Mouse (Mus musculus): ENCODE results near the gene Shisal1. TPM values are rescaled to one million over a fixed set of nuclear protein-coding genes. Genes with fewer than 3 reads are reported as not detected.
A peak's percentile ranks its signal among the peaks of the same experiment; 100 is the strongest.

The Shisal1 gene
- 1 to 10 TPM; 2.2 to 2.3 TPM for total RNA-seq (2021)

- intact Hi-C loops (cut with DNase I): no loop called here
- DNase-seq: no peak
Measured at GRCm38 (mm10) chr15:84446997-84447396, at the start of gene Shisal1. Gene Shisal1, minus strand, starts transcription at chr15:84447097.

DNA sequence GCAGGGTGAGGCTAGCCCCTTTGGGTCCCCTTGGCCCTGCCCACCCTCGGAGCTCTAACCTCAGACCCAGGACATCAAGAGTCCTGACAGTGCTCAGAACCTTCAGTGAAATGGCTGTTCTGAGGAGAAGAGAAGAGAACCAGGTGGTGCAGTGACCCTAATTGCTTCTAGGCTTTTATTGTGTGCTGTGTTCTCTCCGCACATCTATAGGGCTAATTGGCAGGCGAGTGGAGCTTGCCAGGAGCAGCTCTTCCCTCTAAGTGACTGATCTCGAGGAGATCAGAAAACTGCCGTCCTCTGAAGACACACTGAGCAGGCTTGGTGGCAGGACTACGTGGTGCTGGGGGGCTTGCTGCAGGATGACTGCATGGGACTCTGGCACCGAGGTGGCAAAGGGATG, 43.6 kb upstream of the Shisal1 start:
- no peak for DNase-seq
- intact Hi-C loops (cut with DNase I): no loop called here

DNA sequence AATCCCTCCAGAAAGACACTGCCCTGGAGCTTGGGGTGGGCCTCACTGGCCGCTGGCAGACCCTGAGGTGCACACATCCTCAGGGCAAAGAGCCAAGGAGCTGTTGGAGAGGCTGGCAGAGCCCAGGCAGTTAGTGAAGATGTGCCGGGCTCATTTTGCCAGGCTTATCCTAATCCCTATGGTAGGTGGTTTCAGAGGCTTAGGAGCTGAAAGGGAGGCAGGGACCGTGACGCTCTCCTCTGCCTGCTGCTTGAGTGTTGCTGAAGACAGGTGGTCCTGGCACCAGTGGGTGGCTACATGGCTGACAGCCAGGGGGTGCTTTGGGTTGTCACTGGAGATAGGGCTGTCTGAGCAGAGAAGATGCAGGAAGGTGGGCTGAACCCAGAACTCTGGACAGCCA, 37.4 kb upstream of the Shisal1 start:
- intact Hi-C loops (cut with DNase I): no loop called here
- DNase-seq: no peak

GRCm38 (mm10) chr15:84483622-84484021, 36.7 kb upstream of the Shisal1 start:
- DNase-seq: no peak
- intact Hi-C loops (cut with DNase I): no loop called here

- intact Hi-C loops (cut with DNase I): no loop called here
- no peak for DNase-seq
Measured at GRCm38 (mm10) chr15:84481259-84481877, 34.5 kb upstream of the Shisal1 start.

DNA sequence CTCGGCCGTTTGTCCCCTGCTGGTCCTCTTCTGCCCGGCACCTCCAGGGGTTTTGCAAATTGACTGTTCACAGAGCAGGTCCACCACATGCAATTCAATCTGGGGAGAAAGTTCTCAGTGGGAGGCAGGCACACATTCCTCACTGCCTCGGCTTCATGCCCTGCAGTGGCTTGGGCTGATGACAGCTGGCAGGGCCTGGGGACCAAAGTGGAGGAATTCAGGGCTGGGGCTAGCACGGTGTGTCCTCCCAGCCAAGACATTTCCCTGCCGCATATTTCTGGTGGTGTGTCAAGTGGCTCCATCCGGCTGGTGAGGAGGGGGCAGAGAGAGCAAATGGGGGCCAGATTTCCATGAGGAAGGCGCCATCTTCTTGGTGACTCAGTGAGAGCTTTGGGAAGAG, 22.5 kb upstream of the Shisal1 start:
- DNase-seq: peak; percentile 67 to 77
- intact Hi-C loops (cut with DNase I): no loop called here

DNA sequence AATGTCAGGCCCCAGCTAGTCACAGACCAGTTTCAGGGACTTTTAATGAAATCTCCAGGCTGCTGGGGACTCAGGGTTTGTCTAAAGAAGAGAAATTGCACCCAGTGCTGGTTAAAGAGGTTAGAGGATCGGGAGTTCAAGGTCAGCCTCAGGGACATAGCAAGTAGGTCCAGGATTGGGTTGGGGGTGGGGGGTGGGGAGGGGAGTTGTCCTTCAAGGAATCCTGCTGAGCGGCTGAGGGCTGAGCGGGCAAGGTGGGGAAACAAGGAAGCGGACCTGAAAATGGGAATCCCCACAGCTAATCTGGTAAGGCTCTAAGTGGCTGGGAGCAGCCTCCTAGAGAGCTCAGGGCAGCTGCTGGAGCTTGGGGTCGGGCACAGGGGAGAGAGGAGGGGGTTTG, 20.9 kb upstream of the Shisal1 start:
- intact Hi-C loops (cut with DNase I): no loop called here
- no peak for DNase-seq

GRCm38 (mm10) chr15:84466458-84467267, 19.8 kb upstream of the Shisal1 start:
- intact Hi-C loops (cut with DNase I): no loop called here

GRCm38 (mm10) chr15:84461429-84461828, 14.5 kb upstream of the Shisal1 start:
- intact Hi-C loops (cut with DNase I): no loop called here
- no peak for DNase-seq

More at GRCm38 (mm10) chr15:84466458-84467267, 19.8 kb upstream of the Shisal1 start:
- peak; percentile 36 to 52 for DNase-seq

DNA sequence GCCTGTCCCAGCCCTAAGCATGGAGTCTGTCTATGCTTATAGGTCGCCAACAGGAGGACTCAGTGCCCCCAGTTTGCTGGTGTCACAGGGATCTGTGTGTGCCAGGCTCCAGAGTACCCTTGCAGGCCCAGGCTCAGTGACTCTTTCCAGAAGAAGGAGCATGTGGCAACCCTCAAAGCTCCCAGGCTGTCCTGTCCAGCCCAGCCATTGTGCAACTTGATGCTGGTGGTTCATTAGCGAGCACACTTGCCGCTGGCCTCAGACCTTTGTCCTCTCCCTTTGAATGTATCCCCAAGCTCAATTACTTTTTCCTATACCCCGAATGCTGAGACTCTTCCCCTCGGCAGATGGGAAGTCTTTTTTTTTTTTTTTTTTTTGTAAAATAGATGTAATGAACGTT, 12.1 kb upstream of the Shisal1 start:
- DNase-seq: no peak
- intact Hi-C loops (cut with DNase I): no loop called here

- intact Hi-C loops (cut with DNase I): no loop called here
- no peak for DNase-seq
Measured at GRCm38 (mm10) chr15:84455286-84455685, 8.4 kb upstream of the Shisal1 start.

GRCm38 (mm10) chr15:84453091-84453490, 6.2 kb upstream of the Shisal1 start:
- no peak for DNase-seq
- intact Hi-C loops (cut with DNase I): no loop called here

GRCm38 (mm10) chr15:84450441-84451183, 3.7 kb upstream of the Shisal1 start:
- peak; percentile 68 to 71 for DNase-seq
- intact Hi-C loops (cut with DNase I): no loop called here

DNA sequence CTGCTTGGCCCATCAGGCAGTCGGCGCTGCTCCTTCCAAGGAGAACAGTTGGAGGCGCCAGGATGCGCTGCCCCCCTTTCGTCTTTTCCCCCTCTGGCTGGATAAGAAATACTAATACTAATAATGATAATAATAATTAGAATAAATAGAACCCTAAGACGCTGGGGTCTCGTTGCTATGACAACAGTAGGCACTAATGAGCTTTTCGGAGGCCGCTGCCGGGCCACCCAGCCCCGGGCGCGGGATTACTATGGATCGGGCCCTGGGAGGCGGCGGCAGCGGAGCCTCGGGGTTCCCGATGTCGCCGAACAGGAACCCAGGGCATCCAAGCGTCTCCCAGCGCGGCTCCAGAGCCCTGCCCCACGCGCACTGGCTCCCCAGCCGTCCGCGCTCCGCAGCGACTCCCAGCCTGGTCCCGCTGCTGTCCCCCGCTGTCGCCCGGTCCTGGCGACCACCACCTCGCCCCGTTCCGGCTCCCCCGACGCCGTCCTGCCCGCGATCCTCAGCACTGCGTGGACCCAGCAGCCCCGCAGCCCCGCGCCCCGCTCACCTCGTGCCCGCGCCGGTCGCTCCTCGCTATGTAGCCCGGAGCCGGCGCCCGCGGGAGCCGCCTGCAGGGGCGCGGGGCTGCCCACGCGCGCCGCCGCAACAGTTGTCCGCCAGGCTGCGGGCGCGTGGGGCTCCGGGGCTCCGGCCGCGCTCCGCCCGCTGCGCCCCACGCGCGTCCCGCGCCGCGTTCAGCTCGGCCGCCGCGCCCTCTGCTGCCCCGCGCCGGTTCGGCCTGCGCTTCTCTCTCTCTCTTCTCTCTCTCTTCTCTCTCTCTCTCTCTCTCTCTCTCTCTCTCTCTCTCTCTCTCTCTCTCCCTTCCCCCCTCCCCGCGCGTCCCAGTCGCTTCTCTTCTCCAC, 833 bp downstream of the Shisal1 start:
- DNase-seq: no peak

DNA sequence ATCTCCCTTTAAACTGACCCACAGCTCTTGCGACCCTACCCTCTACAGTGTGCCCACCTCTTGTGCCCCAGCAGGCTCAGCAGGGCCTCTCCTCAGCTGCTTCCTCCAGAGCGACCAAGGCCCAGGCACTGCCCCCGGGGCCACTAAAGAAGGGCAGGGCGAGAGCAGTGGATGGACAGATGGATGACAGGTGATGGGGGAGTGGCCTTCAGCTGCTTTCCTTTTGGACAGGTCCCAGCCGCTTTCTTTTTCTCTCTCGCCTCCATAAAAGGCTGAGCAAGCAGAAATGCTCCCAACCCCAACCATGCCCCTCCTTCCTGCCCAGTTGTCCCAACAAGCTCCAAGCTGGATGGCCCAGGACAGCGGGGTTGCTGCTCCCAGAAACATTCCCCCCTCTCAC, 2.7 kb downstream of the Shisal1 start:
- DNase-seq: no peak
- intact Hi-C loops (cut with DNase I): no loop called here

More for the DNA sequence above, 833 bp downstream of the Shisal1 start:
- intact Hi-C loops (cut with DNase I): no loop called here

DNA sequence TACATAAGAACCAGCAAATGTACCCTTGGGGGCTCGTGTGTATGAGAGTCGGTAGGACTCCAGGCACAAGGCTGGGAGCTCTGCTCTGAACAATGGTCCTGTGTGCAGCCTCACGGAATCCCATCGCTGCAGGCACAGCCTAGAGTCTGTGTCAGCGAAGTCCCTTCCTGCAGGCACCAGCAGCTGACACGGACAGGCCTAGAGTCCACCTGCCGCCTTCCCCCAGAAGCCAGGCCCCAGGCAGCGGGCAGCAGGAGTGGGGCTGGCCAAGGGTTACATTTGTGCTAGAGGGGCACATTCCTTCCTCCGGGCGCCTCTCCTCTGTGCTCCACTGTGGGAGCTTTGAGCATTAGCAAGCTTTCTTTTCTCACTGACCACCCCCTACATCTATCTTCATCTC, 3.3 kb downstream of the Shisal1 start:
- intact Hi-C loops (cut with DNase I): no loop called here
- DNase-seq: no peak

DNA sequence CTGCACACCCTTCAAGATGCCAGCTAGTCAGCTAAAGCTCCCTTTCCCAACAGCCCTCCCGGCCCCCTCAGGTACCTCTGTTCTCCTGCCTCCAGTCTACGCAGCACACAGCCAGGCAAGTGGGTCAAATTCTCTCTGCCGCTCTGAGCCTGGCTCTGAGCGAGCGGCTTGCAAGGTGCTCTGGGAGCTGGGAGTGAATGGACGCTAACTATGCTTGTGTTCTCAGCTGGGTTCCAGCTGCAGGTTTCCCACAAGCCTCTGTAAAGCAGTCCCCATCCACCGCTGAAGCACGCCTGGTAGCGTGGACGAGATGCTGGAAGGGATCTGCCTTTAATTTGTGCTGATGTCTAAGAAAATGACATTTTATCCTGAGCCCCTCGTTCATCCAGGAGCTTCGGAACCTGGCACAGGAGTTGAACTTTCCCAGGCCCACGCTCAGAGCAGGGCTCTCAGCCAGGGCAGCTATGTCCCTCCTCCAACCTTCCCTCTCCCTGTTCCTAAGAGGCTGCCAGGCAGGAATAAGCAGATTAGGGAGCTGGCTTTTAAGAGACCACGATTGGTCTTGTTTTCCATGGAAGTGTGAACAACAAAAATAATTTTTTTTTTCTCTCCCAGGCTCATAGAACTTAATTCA, 5.1 kb downstream of the Shisal1 start:
- intact Hi-C loops (cut with DNase I): no loop called here
- DNase-seq: peak; percentile 49 to 65

DNA sequence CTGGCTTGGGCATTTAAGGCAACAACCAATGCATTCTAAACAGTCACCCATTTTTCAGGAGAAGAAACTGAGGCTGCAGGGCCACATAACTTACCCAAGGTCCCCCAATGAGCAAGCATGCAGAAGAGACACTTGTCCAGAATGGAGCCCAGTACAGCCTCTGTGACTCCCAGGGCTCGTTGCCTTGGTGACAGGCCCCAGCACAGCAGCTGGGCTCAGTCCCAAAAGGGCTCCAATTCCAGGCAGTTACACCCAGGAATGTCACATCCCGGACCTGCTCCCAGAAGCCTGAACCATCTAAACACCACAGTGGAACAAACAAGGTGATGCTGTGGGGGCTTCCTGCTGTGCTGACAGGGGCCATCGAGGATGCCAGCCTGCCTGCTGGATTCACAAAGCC, 6.1 kb downstream of the Shisal1 start:
- intact Hi-C loops (cut with DNase I): no loop called here
- DNase-seq: peak in 1 of 2 experiments; percentile 48

DNA sequence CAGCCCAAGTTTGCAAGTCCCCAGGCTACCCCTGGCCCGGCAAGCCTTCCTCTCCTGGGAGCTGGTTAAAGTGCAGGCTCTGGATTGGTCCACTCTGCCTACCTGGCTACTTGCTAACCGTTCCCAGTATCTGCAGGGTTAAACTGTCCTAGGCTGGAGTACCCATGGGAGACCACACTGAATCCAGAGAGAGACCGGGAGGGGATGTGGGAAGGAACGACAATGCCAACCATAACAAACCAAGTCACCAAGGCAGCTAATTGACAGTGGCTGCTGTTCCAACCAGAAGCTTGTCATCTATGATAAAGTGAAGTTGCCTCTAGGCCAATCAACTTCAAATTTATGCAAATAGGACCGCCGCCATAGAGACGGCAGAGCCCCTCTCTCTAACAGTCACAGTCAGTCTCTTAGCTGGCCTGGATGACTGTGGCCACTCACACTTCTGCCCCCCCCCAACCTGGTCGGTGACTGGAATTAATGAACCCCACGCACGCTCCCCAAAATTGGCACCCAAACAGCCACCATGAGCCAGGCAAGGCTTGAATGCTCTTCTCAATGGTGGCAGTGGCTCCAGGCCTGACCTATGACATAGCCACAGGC, 13.2 kb downstream of the Shisal1 start:
- DNase-seq: no peak
- intact Hi-C loops (cut with DNase I): no loop called here

DNA sequence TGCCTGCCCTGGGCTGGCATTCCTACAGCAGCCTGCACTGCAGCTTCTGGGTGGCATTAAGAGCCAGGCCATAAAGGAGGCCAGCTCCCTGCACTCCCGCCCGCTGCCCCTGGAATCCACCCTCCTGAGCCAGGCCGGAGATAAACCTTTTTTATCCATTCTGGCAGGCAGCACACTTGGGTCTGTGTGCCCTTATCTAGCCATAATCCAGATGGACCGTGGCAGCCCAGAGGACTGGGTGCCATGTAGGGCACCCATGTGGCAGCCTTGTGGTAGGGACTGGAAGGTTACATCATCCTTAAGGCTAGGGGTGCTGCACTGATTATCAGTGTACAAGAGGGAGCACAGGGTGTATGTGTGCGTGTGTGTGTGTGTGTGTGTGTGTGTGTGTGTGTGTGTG, 16.4 kb downstream of the Shisal1 start:
- intact Hi-C loops (cut with DNase I): no loop called here
- peak; percentile 59 to 82 for DNase-seq
